Mouse (Mus musculus) CH12F3 (cell line): Measurements from ENCODE around the gene Srgap3.
"Not testable (repeated sequence)": the region's sequence is repeated elsewhere in the genome, so short reads cannot be mapped to it uniquely, and the experiment has no call there.

Experiments used
- in situ Hi-C: fragments of 300-500 bp; cut with MboI; formaldehyde crosslinking; loops from 2 replicates; pipeline ENCODE4 v1.14.3; 2020; ENCODE audit warnings: low sequenced_read_pairs

Srgap3 gene

GRCm38 (mm10) chr6:112756866-112757265 lies 190.2 kb downstream of the Srgap3 start:
- in situ Hi-C loops: no loop called here

GRCm38 (mm10) chr6:112754994-112755393 lies 192.1 kb downstream of the Srgap3 start:
- in situ Hi-C loops: no loop called here

- in situ Hi-C loops: no loop called here
Observed at GRCm38 (mm10) chr6:112752517-112752916, 194.5 kb downstream of the Srgap3 start.

GRCm38 (mm10) chr6:112752007-112752406 lies 195.1 kb downstream of the Srgap3 start:
- in situ Hi-C loops: no loop called here

GRCm38 (mm10) chr6:112742297-112742696 lies 204.8 kb downstream of the Srgap3 start:
- in situ Hi-C loops: no loop called here

- in situ Hi-C loops: no loop called here
Observed at GRCm38 (mm10) chr6:112741766-112742165, 205.3 kb downstream of the Srgap3 start.

GRCm38 (mm10) chr6:112739635-112740034 lies 207.4 kb downstream of the Srgap3 start:
- in situ Hi-C loops: no loop called here

GRCm38 (mm10) chr6:112738924-112739323 lies 208.1 kb downstream of the Srgap3 start:
- in situ Hi-C loops: no loop called here

- in situ Hi-C loops: no loop called here
Observed at GRCm38 (mm10) chr6:112736471-112736870, 210.6 kb downstream of the Srgap3 start.

- in situ Hi-C loops: no loop called here
Observed at GRCm38 (mm10) chr6:112735054-112735453, 212.0 kb downstream of the Srgap3 start.

GRCm38 (mm10) chr6:112733942-112734341 lies 213.1 kb downstream of the Srgap3 start:
- in situ Hi-C loops: no loop called here

- in situ Hi-C loops: no loop called here
Observed at GRCm38 (mm10) chr6:112732434-112732833, 214.6 kb downstream of the Srgap3 start.

GRCm38 (mm10) chr6:112731386-112731785 lies 215.7 kb downstream of the Srgap3 start:
- in situ Hi-C loops: no loop called here

- in situ Hi-C loops: no loop called here
Observed at GRCm38 (mm10) chr6:112728760-112729422, 218.2 kb downstream of the Srgap3 start.

- in situ Hi-C loops: no loop called here
Observed at GRCm38 (mm10) chr6:112725468-112725867, 221.6 kb downstream of the Srgap3 start.

GRCm38 (mm10) chr6:112720409-112721080 lies 226.5 kb downstream of the Srgap3 start:
- in situ Hi-C loops: no loop called here

GRCm38 (mm10) chr6:112719983-112720382 lies 227.1 kb downstream of the Srgap3 start:
- in situ Hi-C loops: loop anchor here (10.0 kb wide), 1 partner anchor 285 kb away; no protein-coding TSS in a partner anchor

- in situ Hi-C loops: loop anchor here (10.0 kb wide), 1 partner anchor 288 kb away; no protein-coding TSS in a partner anchor
Observed at GRCm38 (mm10) chr6:112717168-112717567, 229.9 kb downstream of the Srgap3 start.

GRCm38 (mm10) chr6:112713951-112714350 lies 233.1 kb downstream of the Srgap3 start:
- in situ Hi-C loops: loop anchor here (10.0 kb wide), 1 partner anchor 291 kb away; no protein-coding TSS in a partner anchor

GRCm38 (mm10) chr6:112702296-112702695 lies 244.8 kb downstream of the Srgap3 start:
- in situ Hi-C loops: not testable (repeated sequence)

- in situ Hi-C loops: no loop called here
Observed at GRCm38 (mm10) chr6:112700392-112700791, 246.7 kb downstream of the Srgap3 start.

GRCm38 (mm10) chr6:112699115-112699514 lies 248.0 kb downstream of the Srgap3 start:
- in situ Hi-C loops: no loop called here
